Mouse (Mus musculus): ENCODE measurements at regions not wholly inside any gene's neighbourhood (a gene's known extent, or its start where the extent isn't known, plus 50 kb on each side); places are given as distances from the start of the nearest gene placed in this dataset.

DNA sequence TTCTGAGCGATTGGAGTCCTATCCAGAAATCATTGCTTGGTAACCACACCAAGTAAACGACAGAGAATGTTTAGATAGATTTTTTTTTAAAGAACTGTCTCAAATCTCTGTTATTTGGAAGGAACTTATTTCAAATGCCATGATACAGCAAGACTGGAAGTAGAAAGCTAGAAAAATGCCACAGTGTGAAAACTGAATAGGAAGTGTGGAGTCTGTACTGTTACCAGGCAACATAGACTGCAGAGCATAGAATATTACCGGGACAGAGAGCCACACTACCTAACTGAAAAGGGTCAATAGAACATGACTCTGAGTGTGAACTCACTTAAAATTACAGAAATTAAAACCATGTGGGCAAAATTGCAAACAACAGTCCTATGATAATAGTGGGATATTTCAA, 52.4 kb upstream of the Adcy1 start:
- H3K36me3 ChIP-seq (ENCODE audit: control insufficient read depth, insufficient read depth, low read length), result no peaks in the 10 kb centered on the region
- WGBS, result 72% methylated on average over 3 of the region's 3 CpGs

DNA sequence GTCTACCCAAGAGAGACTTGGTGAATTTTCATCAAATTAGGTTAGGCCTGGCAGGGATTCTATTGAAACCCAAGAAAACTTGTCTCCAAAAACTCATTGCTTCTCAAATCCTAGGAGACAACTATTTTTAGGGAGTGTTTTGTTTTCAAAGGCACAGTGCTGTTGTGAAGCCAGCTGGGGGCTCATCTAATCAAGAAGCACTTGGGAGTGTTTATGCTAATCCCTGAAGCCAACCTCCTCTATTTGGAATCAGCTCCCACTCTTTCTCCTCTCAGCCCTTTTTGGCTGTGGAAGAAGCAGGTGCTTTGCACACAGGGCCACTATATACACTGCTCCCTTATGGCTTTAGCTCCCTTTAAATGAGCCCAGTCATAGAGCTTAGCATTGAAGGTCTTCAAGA, 64.0 kb upstream of the Adcy1 start:
- Histone ChIP-seq H3K4me1 (ENCODE audit: control insufficient read depth, insufficient read depth, low read length) (no peaks in the 10 kb centered on the region), H3K4me3 (replicated peaks; ENCODE audit: low read length) (no peak overlapping the region), H3K27me3 (ENCODE audit: control insufficient read depth, insufficient read depth, low read length) (no peaks in the 10 kb centered on the region), H3K36me3 (ENCODE audit: control insufficient read depth, insufficient read depth, low read length) (no peaks in the 10 kb centered on the region), H3K27ac (replicated peaks; ENCODE audit: low read depth, low read length) (no peak overlapping the region), H3K9me3 (ENCODE audit: control insufficient read depth, low read length) (no peaks in the 10 kb centered on the region), H3K4me2 (replicated peaks; ENCODE audit: low read depth, low read length, severe bottlenecking) (no peak overlapping the region), H3K9ac (ENCODE audit: low read depth, low read length, severe bottlenecking) (no peak overlapping the region)
- no peak for DNase-seq (ENCODE audit: low spot score)
- no peak for TF ChIP-seq POLR2A (IDR thresholded peaks at IDR 0.05; ENCODE audit: borderline replicate concordance, extremely low read depth, insufficient read depth, insufficient read length)
- no peak for ATAC-seq (ENCODE audit: low FRiP score, low read depth)

More for the DNA sequence above, 52.4 kb upstream of the Adcy1 start:
- no peaks in the 10 kb centered on the region for H3K27me3 ChIP-seq (ENCODE audit: control insufficient read depth, insufficient read depth, low read length)
- no peaks in the 10 kb centered on the region for H3K4me1 ChIP-seq (ENCODE audit: control insufficient read depth, insufficient read depth, low read length)
- no peak for TF ChIP-seq POLR2A (IDR thresholded peaks at IDR 0.05; ENCODE audit: borderline replicate concordance, extremely low read depth, insufficient read depth, insufficient read length)
- DNase-seq (ENCODE audit: low spot score) (no peak), ATAC-seq (ENCODE audit: low FRiP score, low read depth) (no peak)
- H3K27ac ChIP-seq (replicated peaks; ENCODE audit: low read depth, low read length), result no peak overlapping the region
- no peak overlapping the region for H3K4me3 ChIP-seq (replicated peaks; ENCODE audit: low read length)
- H3K9ac ChIP-seq (ENCODE audit: low read depth, low read length, severe bottlenecking), result no peak overlapping the region
- no peaks in the 10 kb centered on the region for H3K9me3 ChIP-seq (ENCODE audit: control insufficient read depth, low read length)
- H3K4me2 ChIP-seq (replicated peaks; ENCODE audit: low read depth, low read length, severe bottlenecking), result no peak overlapping the region

DNA sequence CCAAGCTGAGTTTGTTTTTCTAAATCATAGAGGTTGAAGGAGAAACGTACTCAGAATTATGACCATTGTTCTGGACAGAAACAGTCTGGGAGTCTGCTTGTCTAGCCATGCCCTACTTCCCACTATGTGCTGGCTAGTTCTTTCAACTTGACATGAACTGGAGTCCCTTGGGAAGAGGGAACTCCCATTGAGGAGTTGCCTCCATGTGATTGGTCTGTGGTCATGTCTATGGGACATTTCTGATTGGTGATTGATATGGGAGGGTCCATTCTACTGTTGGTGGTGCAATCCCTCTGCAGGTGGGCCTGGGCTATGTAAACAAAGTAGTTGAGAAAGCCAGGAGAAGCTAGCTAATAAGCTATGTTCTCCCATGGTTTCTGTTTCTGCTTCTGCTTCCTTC, 64.5 kb upstream of the Adcy1 start:
- H3K9ac ChIP-seq (ENCODE audit: low read depth, low read length, severe bottlenecking), result no peak overlapping the region
- DNase-seq (ENCODE audit: low spot score) (no peak), ATAC-seq (ENCODE audit: low FRiP score, low read depth) (no peak)
- H3K9me3 ChIP-seq (ENCODE audit: control insufficient read depth, low read length), result no peaks in the 10 kb centered on the region
- no peaks in the 10 kb centered on the region for H3K4me1 ChIP-seq (ENCODE audit: control insufficient read depth, insufficient read depth, low read length)
- TF ChIP-seq POLR2A (IDR thresholded peaks at IDR 0.05; ENCODE audit: borderline replicate concordance, extremely low read depth, insufficient read depth, insufficient read length), result no peak
- no peak overlapping the region for H3K4me2 ChIP-seq (replicated peaks; ENCODE audit: low read depth, low read length, severe bottlenecking)
- H3K4me3 ChIP-seq (replicated peaks; ENCODE audit: low read length), result no peak overlapping the region
- H3K27me3 ChIP-seq (ENCODE audit: control insufficient read depth, insufficient read depth, low read length), result no peaks in the 10 kb centered on the region
- no peaks in the 10 kb centered on the region for H3K36me3 ChIP-seq (ENCODE audit: control insufficient read depth, insufficient read depth, low read length)
- WGBS, result 82% methylated on average over 1 of the region's 1 CpGs
- H3K27ac ChIP-seq (replicated peaks; ENCODE audit: low read depth, low read length), result no peak overlapping the region

DNA sequence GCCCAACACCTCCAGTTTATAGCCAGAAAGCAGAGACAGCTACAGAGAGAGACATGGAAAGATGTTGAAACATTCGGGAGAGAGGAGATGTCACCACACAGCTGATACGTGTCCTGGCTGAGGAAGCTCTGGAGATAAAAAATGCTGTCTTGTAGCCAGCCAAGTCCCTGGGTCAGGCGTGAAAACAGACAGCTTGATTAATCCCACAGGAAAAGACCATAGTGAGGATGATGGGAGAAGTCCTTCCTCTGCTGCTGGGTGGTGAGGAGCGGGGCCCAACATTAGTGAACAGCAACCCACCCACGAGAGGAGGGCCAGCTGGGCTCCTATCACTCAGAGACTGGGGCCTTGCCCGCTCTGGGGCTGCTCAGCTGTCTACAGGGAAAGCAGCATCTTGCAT, 65.8 kb upstream of the Adcy1 start:
- no peak for TF ChIP-seq POLR2A (IDR thresholded peaks at IDR 0.05; ENCODE audit: borderline replicate concordance, extremely low read depth, insufficient read depth, insufficient read length)
- H3K4me2 ChIP-seq (replicated peaks; ENCODE audit: low read depth, low read length, severe bottlenecking), result no peak overlapping the region
- WGBS, result 79% methylated on average over 6 of the region's 6 CpGs

DNA sequence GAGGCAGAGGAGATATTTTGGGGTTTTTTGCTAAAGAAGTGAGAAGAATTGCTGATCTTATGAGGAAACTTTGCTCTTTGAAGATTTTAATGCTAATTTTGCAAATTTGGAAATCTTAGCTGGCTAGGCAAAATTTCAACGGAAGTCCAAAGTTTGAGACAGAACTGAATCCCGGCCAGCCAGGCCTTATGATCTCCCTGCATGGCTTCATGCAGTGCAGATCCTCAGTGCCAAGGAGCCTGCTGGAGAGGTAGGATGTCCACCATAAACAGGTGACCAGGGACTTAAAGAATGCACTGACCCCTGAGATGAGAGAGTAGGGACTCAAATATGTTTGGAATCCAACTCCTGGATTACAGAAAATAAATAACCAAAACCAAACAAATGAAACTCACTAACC, 69.6 kb upstream of the Adcy1 start:
- WGBS, result 84% methylated on average over 2 of the region's 2 CpGs
- no peak for TF ChIP-seq POLR2A (IDR thresholded peaks at IDR 0.05; ENCODE audit: borderline replicate concordance, extremely low read depth, insufficient read depth, insufficient read length)
- Histone ChIP-seq H3K4me2 (replicated peaks; ENCODE audit: low read depth, low read length, severe bottlenecking) (no peak overlapping the region), H3K36me3 (ENCODE audit: control insufficient read depth, insufficient read depth, low read length) (no peaks in the 10 kb centered on the region), H3K4me1 (ENCODE audit: control insufficient read depth, insufficient read depth, low read length) (no peaks in the 10 kb centered on the region), H3K4me3 (replicated peaks; ENCODE audit: low read length) (no peak overlapping the region), H3K27ac (replicated peaks; ENCODE audit: low read depth, low read length) (no peak overlapping the region), H3K27me3 (ENCODE audit: control insufficient read depth, insufficient read depth, low read length) (no peaks in the 10 kb centered on the region), H3K9me3 (ENCODE audit: control insufficient read depth, low read length) (no peaks in the 10 kb centered on the region), H3K9ac (ENCODE audit: low read depth, low read length, severe bottlenecking) (no peak overlapping the region)
- DNase-seq (ENCODE audit: low spot score) (no peak), ATAC-seq (ENCODE audit: low FRiP score, low read depth) (no peak)

More for the DNA sequence above, 65.8 kb upstream of the Adcy1 start:
- ATAC-seq (ENCODE audit: low FRiP score, low read depth) (no peak), DNase-seq (ENCODE audit: low spot score) (no peak)
- H3K4me3 ChIP-seq (replicated peaks; ENCODE audit: low read length), result no peak overlapping the region
- H3K4me1 ChIP-seq (ENCODE audit: control insufficient read depth, insufficient read depth, low read length), result no peaks in the 10 kb centered on the region
- H3K9ac ChIP-seq (ENCODE audit: low read depth, low read length, severe bottlenecking), result no peak overlapping the region
- no peaks in the 10 kb centered on the region for H3K27me3 ChIP-seq (ENCODE audit: control insufficient read depth, insufficient read depth, low read length)
- no peaks in the 10 kb centered on the region for H3K9me3 ChIP-seq (ENCODE audit: control insufficient read depth, low read length)
- H3K27ac ChIP-seq (replicated peaks; ENCODE audit: low read depth, low read length), result no peak overlapping the region
- no peaks in the 10 kb centered on the region for H3K36me3 ChIP-seq (ENCODE audit: control insufficient read depth, insufficient read depth, low read length)

DNA sequence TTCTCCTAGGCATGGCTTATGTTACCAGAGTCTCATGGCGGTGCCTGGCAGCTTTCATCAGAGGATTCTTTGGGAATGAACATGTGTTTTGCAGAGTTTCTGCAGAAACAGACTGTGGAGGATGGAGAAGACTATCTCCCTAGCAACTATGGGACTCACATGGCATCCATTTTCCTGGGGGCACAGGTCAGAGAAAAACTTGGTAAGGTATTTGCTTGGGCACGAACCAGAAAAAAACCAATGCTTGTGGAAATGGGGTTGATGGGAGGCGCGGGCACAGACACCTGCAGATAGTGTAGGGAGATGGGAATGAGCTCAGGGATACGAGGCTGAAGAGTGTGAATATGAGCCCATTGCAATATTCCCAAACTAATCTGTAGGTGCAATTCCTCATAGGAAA, 71.7 kb upstream of the Adcy1 start:
- no peaks in the 10 kb centered on the region for H3K27me3 ChIP-seq (ENCODE audit: control insufficient read depth, insufficient read depth, low read length)
- no peak for DNase-seq (ENCODE audit: low spot score)
- TF ChIP-seq POLR2A (IDR thresholded peaks at IDR 0.05; ENCODE audit: borderline replicate concordance, extremely low read depth, insufficient read depth, insufficient read length), result no peak
- no peaks in the 10 kb centered on the region for H3K4me1 ChIP-seq (ENCODE audit: control insufficient read depth, insufficient read depth, low read length)
- H3K27ac ChIP-seq (replicated peaks; ENCODE audit: low read depth, low read length), result no peak overlapping the region
- 84% methylated on average over 5 of the region's 5 CpGs for WGBS
- no peak overlapping the region for H3K4me3 ChIP-seq (replicated peaks; ENCODE audit: low read length)
- H3K9me3 ChIP-seq (ENCODE audit: control insufficient read depth, low read length), result no peaks in the 10 kb centered on the region
- ATAC-seq (ENCODE audit: low FRiP score, low read depth), result no peak
- H3K9ac ChIP-seq (ENCODE audit: low read depth, low read length, severe bottlenecking), result no peak overlapping the region
- no peaks in the 10 kb centered on the region for H3K36me3 ChIP-seq (ENCODE audit: control insufficient read depth, insufficient read depth, low read length)
- H3K4me2 ChIP-seq (replicated peaks; ENCODE audit: low read depth, low read length, severe bottlenecking), result no peak overlapping the region
